Mouse (Mus musculus): ENCODE measurements around the gene Unc45b.
"Not testable (repeated sequence)": the region's sequence is repeated elsewhere in the genome, so short reads cannot be mapped to it uniquely, and the experiment has no call there.

Gene Unc45b

DNA sequence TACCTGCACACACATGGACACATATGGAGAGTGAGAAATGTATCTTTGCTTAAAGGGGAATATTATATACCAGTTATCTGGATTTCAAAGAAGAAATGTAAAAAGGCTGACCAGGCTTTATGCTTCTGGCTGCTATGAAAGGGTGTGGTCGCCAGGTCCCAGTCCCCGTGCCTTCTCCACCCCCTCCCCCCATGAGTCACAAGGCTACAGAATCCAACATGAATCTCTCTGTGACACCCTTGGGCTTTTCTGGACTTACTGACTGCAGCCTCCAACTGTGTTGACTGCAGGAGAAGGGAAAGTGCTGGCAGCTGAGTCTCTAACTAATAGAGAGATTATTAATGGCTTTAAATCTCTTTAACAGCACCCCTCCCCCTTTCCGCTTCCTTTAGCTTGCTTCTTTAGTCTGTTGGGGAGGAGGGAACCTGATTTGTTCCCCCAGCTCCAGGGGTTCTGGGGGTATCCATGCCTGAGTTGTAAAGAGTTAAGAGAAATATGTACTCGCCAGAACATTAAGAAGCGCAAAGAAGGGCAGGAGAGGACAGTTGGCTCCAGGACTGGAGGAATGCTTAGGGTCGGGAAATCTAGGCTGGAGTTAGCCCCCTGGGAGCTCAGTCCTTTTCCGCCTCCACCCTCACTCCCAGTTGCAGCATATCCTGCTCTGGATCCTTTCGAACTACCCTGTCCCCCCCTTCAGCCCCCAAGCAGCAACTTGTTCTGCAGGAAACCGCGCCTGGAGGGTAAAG, 40.6 kb downstream of the Unc45b start, which contains the start of gene Slfn5:
Gene Slfn5, plus strand, starts transcription at position 614 of the 746 bp plus-strand sequence.
- DNase-seq, result no peak

DNA sequence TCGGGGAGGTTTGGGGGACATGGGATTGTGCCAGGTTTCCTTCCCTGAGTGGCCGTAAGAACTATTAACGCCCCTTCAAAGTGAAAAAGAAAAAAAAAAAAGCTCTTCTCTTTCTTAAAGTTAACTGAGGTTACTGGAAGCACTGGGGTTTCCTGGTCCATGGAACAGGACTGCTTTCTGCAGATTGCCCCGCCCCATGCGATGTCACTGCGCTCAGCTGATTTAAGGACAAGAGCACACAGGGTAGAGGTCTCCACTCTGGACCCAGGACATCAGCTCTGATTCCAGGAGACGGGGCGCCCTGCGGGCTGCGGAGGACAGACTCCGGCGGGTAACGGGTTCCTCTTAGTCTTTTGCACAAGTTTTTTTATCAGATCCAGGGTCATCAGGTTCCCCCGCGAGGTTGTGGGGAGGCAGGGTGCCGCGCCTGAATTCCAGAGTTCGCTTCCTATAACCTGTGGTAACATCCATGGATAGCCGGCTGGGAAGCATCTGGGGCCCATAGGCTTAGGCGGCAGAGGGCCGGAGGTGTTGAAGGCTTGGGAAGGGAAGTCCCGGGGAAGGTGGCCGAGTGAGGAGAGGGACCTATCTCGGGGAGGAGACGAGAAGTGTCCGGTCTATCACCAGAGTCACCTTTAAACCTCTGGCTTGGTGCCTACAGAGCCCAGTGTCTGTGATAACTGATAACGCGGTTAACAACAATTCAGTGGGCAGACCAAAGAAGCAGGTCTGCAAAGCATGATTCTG, 41.7 kb downstream of the Unc45b start:
- peak; percentile 73 for DNase-seq

- peak; percentile 64 for DNase-seq
Measured at GRCm38 (mm10) chr11:82952612-82953542, 42.5 kb downstream of the Unc45b start.

- DNase-seq, result no peak
Measured at GRCm38 (mm10) chr11:82954631-82955030, 44.3 kb downstream of the Unc45b start.

- no peak for DNase-seq
Measured at GRCm38 (mm10) chr11:82956925-82957324, 46.6 kb downstream of the Unc45b start.

DNA sequence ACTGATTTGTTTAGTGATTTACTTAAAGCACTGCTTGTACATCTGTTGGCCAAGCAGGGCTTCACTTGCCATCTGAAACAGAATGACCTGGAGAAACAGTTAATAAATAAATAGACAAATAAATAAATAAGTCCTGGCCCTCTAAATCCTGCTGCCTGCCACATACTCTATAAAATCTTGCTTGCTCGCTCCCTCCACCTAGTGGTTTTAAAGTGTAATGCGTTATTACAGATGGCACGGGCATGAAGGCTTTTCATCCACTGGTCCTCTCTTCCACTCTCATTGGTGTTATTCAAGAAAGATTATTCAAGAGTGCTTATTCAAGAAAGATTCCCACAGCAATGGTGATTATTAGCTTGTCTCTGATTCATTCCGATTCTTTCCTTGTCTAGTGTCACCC, 49.3 kb downstream of the Unc45b start:
- DNase-seq, result peak; percentile 38

DNA sequence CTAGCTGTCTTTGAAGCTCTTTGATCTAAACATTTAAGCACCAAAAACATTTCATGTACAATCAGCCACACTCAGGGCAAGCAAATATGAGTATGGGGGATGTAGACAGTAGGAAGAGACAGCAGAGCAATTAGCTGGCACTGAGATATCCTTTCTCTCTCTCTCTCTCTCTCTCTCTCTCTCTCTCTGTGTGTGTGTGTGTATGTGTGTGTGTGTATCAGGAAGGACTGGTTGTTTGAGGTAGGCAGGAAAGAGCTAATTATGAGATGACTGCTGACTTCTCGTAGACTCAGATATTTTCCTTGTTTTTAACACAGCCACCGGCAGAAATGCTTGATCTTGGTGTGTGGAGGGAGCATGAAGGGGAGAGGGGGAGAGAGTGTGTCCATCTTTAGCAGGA, 51.4 kb downstream of the Unc45b start:
- no peak for DNase-seq

GRCm38 (mm10) chr11:82962215-82962614, 51.9 kb downstream of the Unc45b start:
- no peak for DNase-seq

DNA sequence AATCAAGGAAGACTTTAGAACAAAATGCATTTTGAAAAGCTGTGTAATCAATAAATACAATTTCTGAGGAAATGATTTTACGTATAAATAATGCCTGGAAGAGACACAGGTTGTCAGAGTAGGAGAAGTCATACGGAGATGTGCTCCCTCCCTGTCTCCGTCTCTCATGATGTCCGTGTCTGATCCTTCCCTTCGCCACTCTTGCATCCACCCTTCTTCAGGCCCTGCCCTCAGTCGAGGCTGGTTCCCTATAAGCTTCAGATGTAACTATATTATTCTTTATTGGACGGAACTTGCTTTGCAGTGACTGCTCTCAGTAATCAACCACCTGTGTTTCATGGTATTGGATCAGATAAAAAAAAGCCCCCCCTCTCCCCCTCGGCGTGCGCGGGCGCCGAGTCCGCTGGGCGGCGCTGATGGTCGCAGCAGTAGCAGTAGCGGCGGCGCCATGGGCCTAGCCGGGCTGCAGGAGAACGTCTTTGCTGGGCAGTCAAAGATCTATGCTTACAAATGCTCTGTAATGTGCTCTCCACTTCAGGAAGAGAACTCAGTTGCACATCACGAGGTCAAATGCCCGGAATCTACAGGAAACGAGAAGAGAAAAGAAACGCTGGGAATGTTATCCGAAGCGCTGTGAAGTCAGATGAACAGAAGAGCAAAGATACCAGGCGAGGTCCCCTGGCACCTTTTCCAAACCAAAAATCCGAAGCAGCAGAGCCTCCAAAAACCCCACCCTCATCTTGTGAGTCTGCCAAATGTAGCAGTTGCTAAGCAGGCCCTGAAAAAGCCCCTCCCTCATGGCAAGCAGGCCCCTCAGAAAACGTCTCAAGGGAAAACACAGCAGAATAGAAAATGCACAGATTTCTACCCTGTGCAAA, 60.6 kb downstream of the Unc45b start:
- peak; percentile 79 for DNase-seq

GRCm38 (mm10) chr11:82971590-82971974, 61.2 kb downstream of the Unc45b start:
- DNase-seq, result no peak

DNA sequence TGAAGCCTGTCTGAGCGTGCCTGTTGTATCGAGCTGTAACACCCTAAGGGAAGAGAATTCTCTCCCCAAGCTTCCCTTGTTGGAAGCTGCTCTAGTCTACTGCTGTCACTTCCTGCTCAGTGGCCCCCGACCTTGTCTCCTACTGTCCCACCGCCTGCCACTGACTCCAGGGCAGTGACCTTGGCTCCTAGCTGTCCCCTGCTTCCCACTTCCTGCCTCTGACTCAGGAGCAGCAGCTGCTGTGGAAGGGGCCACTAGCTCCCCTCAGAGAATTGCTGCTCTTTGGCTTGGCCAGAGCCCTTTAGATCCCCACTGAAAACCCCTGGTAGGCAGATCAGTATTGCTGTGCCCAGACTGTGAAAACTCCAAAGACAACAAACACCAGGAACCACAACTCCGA, 63.6 kb downstream of the Unc45b start:
- peak; percentile 56 for DNase-seq

DNA sequence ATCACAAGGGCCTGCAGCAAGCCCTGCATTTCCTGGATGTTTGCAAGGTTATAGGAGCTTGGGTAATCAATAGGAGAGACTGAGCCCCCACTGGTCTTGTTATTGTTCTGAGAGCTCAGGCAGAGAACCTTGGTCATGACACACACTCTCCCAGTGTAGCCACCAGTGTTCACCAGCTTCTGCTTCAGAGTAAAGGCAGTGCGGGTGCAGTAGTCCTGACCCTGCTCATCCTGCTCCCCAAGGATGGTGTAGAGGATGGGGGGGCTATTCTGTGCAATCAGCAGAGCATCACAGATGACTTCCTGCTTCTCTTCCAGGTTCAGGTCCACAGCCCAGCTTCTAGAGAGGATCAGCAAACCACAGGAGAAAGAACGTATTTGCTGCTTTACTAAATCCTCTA, 72.1 kb downstream of the Unc45b start:
- not testable (repeated sequence) for DNase-seq

GRCm38 (mm10) chr11:82983193-82983592, 72.8 kb downstream of the Unc45b start:
- no peak for DNase-seq

DNA sequence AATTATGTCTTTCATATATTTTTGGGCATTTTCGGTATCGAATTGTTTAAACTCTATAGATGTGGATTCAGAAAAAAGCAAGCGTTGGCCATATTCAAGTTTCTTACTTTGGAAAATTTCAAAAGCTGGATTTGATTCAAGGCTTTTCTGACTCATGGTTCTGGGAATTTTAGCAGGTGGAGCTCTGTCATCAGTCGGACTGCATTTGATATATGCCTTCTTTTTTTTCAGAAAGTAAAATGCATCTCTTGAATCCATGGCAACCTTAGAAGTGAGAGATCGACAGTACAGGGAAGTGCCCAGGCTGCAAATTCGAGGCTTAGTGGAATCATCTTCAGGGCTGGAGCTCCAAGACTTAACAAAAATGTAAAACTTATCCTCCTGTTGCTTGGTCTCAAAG, 77.3 kb downstream of the Unc45b start:
- no peak for DNase-seq

- no peak for DNase-seq
Measured at GRCm38 (mm10) chr11:82989357-82989756, 79.0 kb downstream of the Unc45b start.

- DNase-seq, result peak; percentile 42
Measured at GRCm38 (mm10) chr11:82990612-82991385, 80.4 kb downstream of the Unc45b start.

DNA sequence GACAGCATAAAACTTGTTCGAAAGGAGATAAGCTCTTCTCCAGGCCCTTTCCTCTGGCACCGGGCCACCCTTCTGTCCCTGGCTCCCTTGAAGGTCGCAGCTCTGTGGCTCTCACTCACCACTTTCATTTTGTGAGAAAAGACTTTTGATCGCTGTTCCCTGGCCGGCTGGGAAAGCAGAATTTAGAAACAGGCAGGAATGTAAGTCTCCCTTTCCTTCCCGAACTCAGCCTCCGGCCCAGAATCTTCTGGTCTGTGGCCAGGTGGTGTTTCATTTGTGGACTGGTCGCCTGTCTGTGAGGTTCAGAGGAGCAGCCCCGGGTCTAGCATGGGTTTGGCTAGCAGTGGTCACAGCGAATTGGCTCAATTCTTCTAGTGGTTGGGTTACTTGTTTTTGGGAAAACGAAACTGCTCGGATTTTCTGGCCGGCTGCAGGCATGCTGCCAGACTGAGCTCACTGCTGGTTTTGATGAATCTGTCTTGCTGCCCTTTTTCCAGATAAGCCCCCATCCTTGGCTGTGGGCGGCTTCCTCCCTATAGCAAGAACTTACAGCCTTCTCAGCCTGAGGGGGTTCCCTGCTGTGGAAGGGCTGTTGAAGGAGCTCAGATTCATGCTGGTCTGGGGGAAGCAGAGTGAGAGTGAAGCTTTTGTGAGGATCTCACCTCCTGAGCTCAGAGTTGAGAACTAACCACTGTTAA, 81.3 kb downstream of the Unc45b start, which contains the start of gene Slfn9:
Gene Slfn9, minus strand, starts transcription at position 362 of the 698 bp plus-strand sequence.
- DNase-seq, result peak; percentile 51

Data from thymus, postnatal 4 days (tissue).